Mouse (Mus musculus) neural tube, embryonic 14.5 days (tissue): Measurements from ENCODE around the gene Msto1. TPM values are rescaled to one million over a fixed set of nuclear protein-coding genes. Genes with fewer than 3 reads are reported as not detected.
"Not testable (repeated sequence)": the region's sequence is repeated elsewhere in the genome, so short reads cannot be mapped to it uniquely, and the experiment has no call there.

Experiments used
- ATAC-seq: fragments of 200-750 bp; cut with Nextera tagmentation; 2 replicates; pipeline ENCODE4 v1.8.0; 2017; ENCODE audit warnings: low read depth, mild to moderate bottlenecking, moderate TSS enrichment, moderate library complexity
- H3K27ac ChIP-seq: fragments of 300-500 bp; sonication (generic); 2 replicates; pipeline ENCODE4 v1.5.1; 2014; ENCODE audit warnings: low read depth, mild to moderate bottlenecking, control low read depth, low read length, moderate library complexity, mixed read lengths
- H3K27me3 ChIP-seq: fragments of 300-500 bp; sonication (generic); 2 replicates; pipeline ENCODE4 v1.6.1; 2014; ENCODE audit warnings: low read length; ENCODE audit not compliant: control insufficient read depth, insufficient read depth
- H3K36me3 ChIP-seq: fragments of 300-500 bp; sonication (generic); 2 replicates; pipeline ENCODE4 v1.6.1; 2014; ENCODE audit warnings: low read length, mixed read lengths; ENCODE audit not compliant: control insufficient read depth, insufficient read depth
- H3K4me1 ChIP-seq: fragments of 300-500 bp; sonication (generic); 2 replicates; pipeline ENCODE4 v1.6.1; 2014; ENCODE audit warnings: low read length; ENCODE audit not compliant: control insufficient read depth, insufficient read depth
- H3K4me2 ChIP-seq: fragments of 300-500 bp; sonication (generic); 2 replicates; pipeline ENCODE4 v1.6.1; 2014; ENCODE audit warnings: mild to moderate bottlenecking, low read depth, low read length, control low read depth
- H3K4me3 ChIP-seq: fragments of 300-500 bp; sonication (generic); 2 replicates; pipeline ENCODE4 v1.5.1; 2014; ENCODE audit warnings: low read depth, low read length, control low read depth, mixed read lengths
- H3K9ac ChIP-seq: fragments of 300-500 bp; sonication (generic); replicated peaks from 2 replicates; pipeline ENCODE4 v1.6.1; 2014; ENCODE audit warnings: low read depth, mild to moderate bottlenecking, control low read depth, low read length, mixed read lengths
- H3K9me3 ChIP-seq: fragments of 300-500 bp; sonication (generic); 2 replicates; pipeline ENCODE4 v1.6.1; 2016; ENCODE audit warnings: low read length; ENCODE audit not compliant: control insufficient read depth
- WGBS: fragments of 180-500 bp; shearing (Covaris S2); extraction: QIAGEN DNeasy Blood & Tissue Kit; methylation state at CpG from one replicate; pipeline ENCODE4 v1.1.7; 2014; 5-methylcytosine and 5-hydroxymethylcytosine counted together
- polyA plus RNA-seq: library from polyadenylated mRNA; unstranded; fragments of >200 nt; fragmentation: Nextera tagmentation; extraction: Ambion mirVana; gene quantifications from 2 replicates; pipeline ENCODE4 v1.2.1, GENCODE M21; 2014

Gene Msto1
- polyA plus RNA-seq, 1 experiment from 2014 or later = 50.7 TPM

GRCm38 (mm10) chr3:88912585-88912984, 1.2 kb downstream of the Msto1 start:
- no peak overlapping the region for H3K9ac ChIP-seq
- no peak overlapping the region for H3K27ac ChIP-seq
- peak overlapping the region; percentile 78; the same call in 1 of the 2 replicates for H3K4me3 ChIP-seq
- H3K27me3 ChIP-seq = no peaks in the 10 kb centered on the region
- peaks cover 32% of the 10 kb centered on the region for H3K36me3 ChIP-seq
- H3K4me1 ChIP-seq = peaks cover 14% of the 10 kb centered on the region
- H3K9me3 ChIP-seq = no peaks in the 10 kb centered on the region
- WGBS = 95% methylated on average over 7 of the region's 7 CpGs
- ATAC-seq = no peak
- peak overlapping the region; percentile 75; the same call in 1 of the 2 replicates for H3K4me2 ChIP-seq

DNA sequence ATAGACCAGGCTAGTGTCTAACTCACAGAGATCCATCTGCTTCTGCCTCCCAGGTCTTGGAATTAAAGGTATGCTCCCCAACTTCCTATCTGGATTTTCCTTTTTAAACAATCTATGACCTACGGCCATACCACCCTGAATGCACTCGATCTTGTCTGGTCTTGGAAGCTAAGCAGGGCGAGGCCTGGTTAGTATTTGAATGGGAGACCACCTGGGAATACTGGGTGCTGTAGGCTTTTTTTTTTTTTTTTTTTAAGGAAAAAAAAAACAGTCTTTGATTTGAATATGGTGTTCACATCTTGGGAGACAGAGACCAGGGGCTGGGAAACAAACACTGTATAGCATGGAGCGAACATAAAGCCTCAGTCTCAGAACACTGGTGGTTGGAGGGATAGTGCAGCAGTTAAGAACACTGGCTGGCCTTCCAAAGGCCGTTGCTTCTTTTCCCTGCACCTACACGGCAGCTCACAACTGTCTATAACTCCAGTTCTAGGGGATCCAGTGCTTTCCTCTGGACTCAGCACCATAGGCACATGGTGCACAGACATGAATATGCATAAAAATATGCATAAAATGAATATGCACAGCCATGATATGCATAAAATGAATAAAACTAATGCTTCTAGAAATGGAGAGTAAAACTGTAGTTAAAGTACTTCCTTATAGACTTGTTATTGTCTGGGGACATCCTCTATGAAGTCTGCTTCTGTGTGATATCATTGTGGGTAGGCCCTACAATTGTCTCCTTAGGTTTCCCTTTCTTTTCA, 7.2 kb downstream of the Msto1 start:
- no peak for ATAC-seq
- H3K27me3 ChIP-seq = no peaks in the 10 kb centered on the region
- peaks cover 86% of the 10 kb centered on the region for H3K36me3 ChIP-seq
- H3K9ac ChIP-seq = no peak overlapping the region
- H3K9me3 ChIP-seq = no peaks in the 10 kb centered on the region
- H3K4me1 ChIP-seq = no peaks in the 10 kb centered on the region
- no peak overlapping the region for H3K27ac ChIP-seq
- 90% methylated on average over 6 of the region's 6 CpGs for WGBS
- H3K4me2 ChIP-seq = no peak overlapping the region
- no peak overlapping the region for H3K4me3 ChIP-seq

GRCm38 (mm10) chr3:88905741-88906140, 8.1 kb downstream of the Msto1 start:
- no peak overlapping the region for H3K9ac ChIP-seq
- no peak overlapping the region for H3K4me2 ChIP-seq
- H3K4me1 ChIP-seq = no peaks in the 10 kb centered on the region
- no peak overlapping the region for H3K27ac ChIP-seq
- H3K36me3 ChIP-seq = peaks cover 88% of the 10 kb centered on the region
- no peak for ATAC-seq
- no peaks in the 10 kb centered on the region for H3K27me3 ChIP-seq
- H3K9me3 ChIP-seq = no peaks in the 10 kb centered on the region
- H3K4me3 ChIP-seq = no peak overlapping the region
- 94% methylated on average over 2 of the region's 2 CpGs for WGBS

DNA sequence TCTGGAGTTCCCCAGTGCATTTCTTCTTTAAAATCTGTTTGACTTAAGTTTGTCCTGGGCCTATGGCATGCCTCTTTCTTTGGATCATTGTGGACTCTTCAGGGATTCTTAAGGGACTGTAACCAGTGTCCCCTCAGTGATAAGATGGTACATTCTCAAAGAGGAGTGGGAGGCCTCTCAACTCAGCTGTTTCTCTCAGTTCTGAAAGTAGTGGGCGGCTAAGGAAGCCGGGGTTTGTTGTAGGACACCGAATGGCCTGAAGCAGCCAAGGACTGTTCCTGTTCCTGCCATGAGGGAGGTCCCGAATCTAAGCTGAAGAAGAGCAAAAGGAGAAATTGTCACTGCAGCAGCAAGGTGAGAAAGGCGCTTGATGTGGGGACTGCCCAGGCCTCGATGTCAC, 8.6 kb downstream of the Msto1 start:
- WGBS = 91% methylated on average over 6 of the region's 6 CpGs
- H3K36me3 ChIP-seq = peaks cover 83% of the 10 kb centered on the region
- ATAC-seq = no peak
- no peak overlapping the region for H3K27ac ChIP-seq
- H3K4me3 ChIP-seq = no peak overlapping the region
- no peak overlapping the region for H3K9ac ChIP-seq
- no peak overlapping the region for H3K4me2 ChIP-seq
- H3K27me3 ChIP-seq = no peaks in the 10 kb centered on the region
- no peaks in the 10 kb centered on the region for H3K4me1 ChIP-seq
- no peaks in the 10 kb centered on the region for H3K9me3 ChIP-seq

DNA sequence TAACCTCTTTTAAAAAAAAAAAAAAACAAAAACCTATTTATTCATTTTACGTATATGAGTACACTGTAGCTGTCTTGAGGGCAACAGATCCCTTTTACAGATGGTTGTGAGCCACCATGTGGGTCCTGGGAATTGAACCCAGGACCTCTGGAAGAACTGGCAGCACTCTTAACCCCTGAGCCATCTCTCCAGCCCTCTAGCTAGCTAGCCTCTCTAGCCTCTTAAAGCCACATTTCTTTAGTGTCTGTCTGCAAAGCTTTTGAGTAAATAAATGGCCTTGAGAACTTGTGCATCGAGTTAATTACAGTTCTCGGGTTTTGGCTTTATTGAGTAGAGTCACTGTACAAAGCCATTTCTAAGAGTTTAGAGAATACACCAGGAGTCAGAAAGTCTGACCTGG, 9.0 kb downstream of the Msto1 start:
- H3K9ac ChIP-seq = no peak overlapping the region
- no peaks in the 10 kb centered on the region for H3K27me3 ChIP-seq
- H3K27ac ChIP-seq = no peak overlapping the region
- no peaks in the 10 kb centered on the region for H3K4me1 ChIP-seq
- H3K9me3 ChIP-seq = no peaks in the 10 kb centered on the region
- H3K36me3 ChIP-seq = peaks cover 79% of the 10 kb centered on the region
- ATAC-seq = no peak
- 92% methylated on average over 3 of the region's 3 CpGs for WGBS
- H3K4me2 ChIP-seq = no peak overlapping the region
- no peak overlapping the region for H3K4me3 ChIP-seq

- H3K4me2 ChIP-seq, H3K36me3 ChIP-seq, H3K4me3 ChIP-seq, H3K27me3 ChIP-seq, H3K4me1 ChIP-seq, H3K9ac ChIP-seq, ATAC-seq, H3K9me3 ChIP-seq, H3K27ac ChIP-seq: not testable (repeated sequence)
- WGBS = 94% methylated on average over 7 of the region's 7 CpGs
Observed at GRCm38 (mm10) chr3:88893011-88893410, 20.8 kb downstream of the Msto1 start.

GRCm38 (mm10) chr3:88882536-88882935, 31.3 kb downstream of the Msto1 start:
- WGBS = 96% methylated on average over 4 of the region's 4 CpGs
- H3K4me2 ChIP-seq, ATAC-seq, H3K36me3 ChIP-seq, H3K9me3 ChIP-seq, H3K9ac ChIP-seq, H3K27ac ChIP-seq, H3K27me3 ChIP-seq, H3K4me3 ChIP-seq, H3K4me1 ChIP-seq: not testable (repeated sequence)

GRCm38 (mm10) chr3:88868449-88868848, 45.4 kb downstream of the Msto1 start:
- not testable (repeated sequence) for H3K4me3 ChIP-seq, H3K9me3 ChIP-seq, H3K27ac ChIP-seq, H3K36me3 ChIP-seq, H3K9ac ChIP-seq, H3K27me3 ChIP-seq, H3K4me2 ChIP-seq, ATAC-seq, H3K4me1 ChIP-seq
- WGBS = no CpG with 5 or more reads among the region's 4 CpGs

DNA sequence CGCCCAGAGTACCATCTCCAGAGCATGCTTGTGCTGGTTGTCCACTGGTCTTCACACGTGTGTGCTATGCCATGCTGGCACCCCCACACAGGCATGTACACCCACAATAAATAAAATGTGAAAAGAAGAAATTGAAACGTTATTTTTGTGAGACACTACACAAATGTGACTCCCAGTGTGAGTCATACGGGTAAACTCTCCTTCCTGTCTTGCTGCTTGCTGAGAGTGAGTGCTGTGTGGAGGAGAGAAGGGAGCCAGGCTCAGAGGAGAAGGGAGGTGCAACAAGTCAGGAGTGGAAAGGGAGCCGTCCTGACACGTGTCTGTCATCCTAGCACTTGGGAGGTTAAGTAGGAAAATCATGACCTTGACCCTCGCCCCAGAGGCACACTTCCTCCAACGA, 46.6 kb downstream of the Msto1 start:
- H3K9ac ChIP-seq, H3K9me3 ChIP-seq, H3K27me3 ChIP-seq, H3K4me3 ChIP-seq, H3K4me1 ChIP-seq, ATAC-seq, H3K4me2 ChIP-seq, H3K27ac ChIP-seq: not testable (repeated sequence)
- no CpG with 5 or more reads among the region's 8 CpGs for WGBS
- peaks cover 20% of the 10 kb centered on the region for H3K36me3 ChIP-seq
